Mouse (Mus musculus) ES-Bruce4 (cell line): ENCODE data around the gene Dsp.

ENCODE experiments used
- CTCF ChIP-seq: IDR thresholded peaks from one replicate; pipeline ENCODE4 v1.8.1; 2011; ENCODE audit warnings: low read depth, low read length
- POLR2A ChIP-seq: IDR thresholded peaks from one replicate; pipeline ENCODE4 v1.8.1; 2011; ENCODE audit warnings: low read length; ENCODE audit not compliant: insufficient read depth

DNA sequence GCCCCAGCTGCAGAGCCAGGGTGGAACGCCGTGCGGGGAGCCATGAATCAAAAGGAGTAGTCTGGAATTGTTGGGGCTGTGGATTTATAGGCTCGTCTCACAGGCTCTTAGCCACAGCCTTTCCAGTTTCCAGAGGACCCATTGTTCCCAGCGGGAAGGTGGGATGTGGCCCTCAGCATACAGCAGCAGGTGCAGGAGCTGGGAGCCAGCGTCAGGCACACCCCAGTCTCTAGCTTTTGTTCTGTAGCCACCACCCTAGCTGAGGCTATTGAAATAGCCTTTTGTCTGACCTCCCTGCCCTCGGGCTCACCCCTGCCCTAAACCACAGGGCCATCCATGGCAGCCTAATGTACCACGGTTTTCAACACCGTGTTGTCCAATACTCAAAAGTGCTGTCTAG, 42.0 kb upstream of the Dsp start:
- TF ChIP-seq POLR2A (no peak), CTCF (no peak)
